Mouse (Mus musculus) urinary bladder, postnatal 36 days (tissue): ENCODE measurements around the gene Fgfr2.

Source experiments
- DNase-seq, 2 experiments: peaks; one replicate each; pipeline ENCODE4 v3.0.0; 2022; ENCODE audit warnings: low spot score in 2 of 2, mixed read lengths in 1 of 2

The Fgfr2 gene

GRCm38 (mm10) chr7:132888052-132888451, 235.1 kb downstream of the Fgfr2 start:
- DNase-seq = no peak

GRCm38 (mm10) chr7:132887019-132887804, 235.9 kb downstream of the Fgfr2 start:
- DNase-seq = no peak

- DNase-seq = no peak
Observed at GRCm38 (mm10) chr7:132884031-132884430, 239.1 kb downstream of the Fgfr2 start.

GRCm38 (mm10) chr7:132882343-132882742, 240.8 kb downstream of the Fgfr2 start:
- no peak for DNase-seq

- DNase-seq = no peak
Observed at GRCm38 (mm10) chr7:132880276-132880675, 242.9 kb downstream of the Fgfr2 start.

GRCm38 (mm10) chr7:132875391-132876086, 247.6 kb downstream of the Fgfr2 start:
- DNase-seq = no peak

GRCm38 (mm10) chr7:132873043-132873442, 250.1 kb downstream of the Fgfr2 start:
- no peak for DNase-seq

GRCm38 (mm10) chr7:132866316-132866715, 256.8 kb downstream of the Fgfr2 start:
- DNase-seq = no peak

GRCm38 (mm10) chr7:132859042-132859958, 263.9 kb downstream of the Fgfr2 start, which contains the start of gene Abraxas2:
TSS of gene Abraxas2 (plus strand) at chr7:132859225.
- peak; percentile 90 to 92 for DNase-seq

GRCm38 (mm10) chr7:132858043-132858608, 265.0 kb downstream of the Fgfr2 start:
- DNase-seq = no peak

- no peak for DNase-seq
Observed at GRCm38 (mm10) chr7:132856083-132856482, 267.1 kb downstream of the Fgfr2 start.

GRCm38 (mm10) chr7:132853946-132854345, 269.2 kb downstream of the Fgfr2 start:
- no peak for DNase-seq

GRCm38 (mm10) chr7:132853361-132853760, 269.8 kb downstream of the Fgfr2 start:
- no peak for DNase-seq

GRCm38 (mm10) chr7:132852173-132852844, 270.8 kb downstream of the Fgfr2 start, which contains the start of gene Eef1akmt2:
TSS of gene Eef1akmt2 (minus strand) at chr7:132852673.
- peak; percentile 75 to 77 for DNase-seq

- no peak for DNase-seq
Observed at GRCm38 (mm10) chr7:132843152-132843551, 280.0 kb downstream of the Fgfr2 start.

GRCm38 (mm10) chr7:132842455-132842854, 280.7 kb downstream of the Fgfr2 start:
- no peak for DNase-seq

GRCm38 (mm10) chr7:132841287-132841686, 281.9 kb downstream of the Fgfr2 start:
- no peak for DNase-seq

- DNase-seq = no peak
Observed at GRCm38 (mm10) chr7:132830955-132831354, 292.2 kb downstream of the Fgfr2 start.

- no peak for DNase-seq
Observed at GRCm38 (mm10) chr7:132824346-132825022, 298.7 kb downstream of the Fgfr2 start.

GRCm38 (mm10) chr7:132823832-132824231, 299.3 kb downstream of the Fgfr2 start:
- no peak for DNase-seq
